Mouse (Mus musculus) right cerebral cortex, postnatal 4 days (tissue): ENCODE measurements around the gene Ralgps2.

ENCODE experiments used
- DNase-seq: peaks from one replicate; pipeline ENCODE4 v3.0.0-alpha.2; 2022

Ralgps2 gene

GRCm38 (mm10) chr1:156811928-156812327 is 127.5 kb downstream of the Ralgps2 start:
- DNase-seq: no peak

- no peak for DNase-seq
Measured at GRCm38 (mm10) chr1:156808332-156808731, 131.1 kb downstream of the Ralgps2 start.

GRCm38 (mm10) chr1:156801276-156801675 is 138.2 kb downstream of the Ralgps2 start:
- DNase-seq: no peak

- DNase-seq: no peak
Measured at GRCm38 (mm10) chr1:156796251-156796650, 143.2 kb downstream of the Ralgps2 start.

- no peak for DNase-seq
Measured at GRCm38 (mm10) chr1:156789844-156790490, 149.5 kb downstream of the Ralgps2 start.

- no peak for DNase-seq
Measured at GRCm38 (mm10) chr1:156787164-156787863, 152.1 kb downstream of the Ralgps2 start.

- no peak for DNase-seq
Measured at GRCm38 (mm10) chr1:156786074-156786473, 153.4 kb downstream of the Ralgps2 start.

GRCm38 (mm10) chr1:156784974-156785373 is 154.5 kb downstream of the Ralgps2 start:
- DNase-seq: no peak

GRCm38 (mm10) chr1:156784116-156784515 is 155.3 kb downstream of the Ralgps2 start:
- no peak for DNase-seq

- no peak for DNase-seq
Measured at GRCm38 (mm10) chr1:156781971-156782850, 157.2 kb downstream of the Ralgps2 start.

GRCm38 (mm10) chr1:156781076-156781741 is 158.2 kb downstream of the Ralgps2 start:
- DNase-seq: peak; percentile 24

GRCm38 (mm10) chr1:156780234-156781005 is 159.0 kb downstream of the Ralgps2 start:
- no peak for DNase-seq

- no peak for DNase-seq
Measured at GRCm38 (mm10) chr1:156779595-156779994, 159.8 kb downstream of the Ralgps2 start.

GRCm38 (mm10) chr1:156778977-156779376 is 160.4 kb downstream of the Ralgps2 start:
- no peak for DNase-seq

- no peak for DNase-seq
Measured at GRCm38 (mm10) chr1:156777896-156778295, 161.5 kb downstream of the Ralgps2 start.

- DNase-seq: no peak
Measured at GRCm38 (mm10) chr1:156775983-156776382, 163.4 kb downstream of the Ralgps2 start.

GRCm38 (mm10) chr1:156775190-156775589 is 164.2 kb downstream of the Ralgps2 start:
- no peak for DNase-seq

- no peak for DNase-seq
Measured at GRCm38 (mm10) chr1:156770845-156771244, 168.6 kb downstream of the Ralgps2 start.

- DNase-seq: no peak
Measured at GRCm38 (mm10) chr1:156769621-156770297, 169.7 kb downstream of the Ralgps2 start.

GRCm38 (mm10) chr1:156769163-156769562 is 170.3 kb downstream of the Ralgps2 start:
- DNase-seq: no peak

- no peak for DNase-seq
Measured at GRCm38 (mm10) chr1:156765311-156765710, 174.1 kb downstream of the Ralgps2 start.

- no peak for DNase-seq
Measured at GRCm38 (mm10) chr1:156764584-156764983, 174.8 kb downstream of the Ralgps2 start.
